Mouse (Mus musculus): ENCODE results near the gene Trim65. TPM values are rescaled to one million over a fixed set of nuclear protein-coding genes. Genes with fewer than 3 reads are reported as not detected.

The Trim65 gene
- 10.7 TPM for polyA plus RNA-seq (2017; shearing (Covaris generic))

DNA sequence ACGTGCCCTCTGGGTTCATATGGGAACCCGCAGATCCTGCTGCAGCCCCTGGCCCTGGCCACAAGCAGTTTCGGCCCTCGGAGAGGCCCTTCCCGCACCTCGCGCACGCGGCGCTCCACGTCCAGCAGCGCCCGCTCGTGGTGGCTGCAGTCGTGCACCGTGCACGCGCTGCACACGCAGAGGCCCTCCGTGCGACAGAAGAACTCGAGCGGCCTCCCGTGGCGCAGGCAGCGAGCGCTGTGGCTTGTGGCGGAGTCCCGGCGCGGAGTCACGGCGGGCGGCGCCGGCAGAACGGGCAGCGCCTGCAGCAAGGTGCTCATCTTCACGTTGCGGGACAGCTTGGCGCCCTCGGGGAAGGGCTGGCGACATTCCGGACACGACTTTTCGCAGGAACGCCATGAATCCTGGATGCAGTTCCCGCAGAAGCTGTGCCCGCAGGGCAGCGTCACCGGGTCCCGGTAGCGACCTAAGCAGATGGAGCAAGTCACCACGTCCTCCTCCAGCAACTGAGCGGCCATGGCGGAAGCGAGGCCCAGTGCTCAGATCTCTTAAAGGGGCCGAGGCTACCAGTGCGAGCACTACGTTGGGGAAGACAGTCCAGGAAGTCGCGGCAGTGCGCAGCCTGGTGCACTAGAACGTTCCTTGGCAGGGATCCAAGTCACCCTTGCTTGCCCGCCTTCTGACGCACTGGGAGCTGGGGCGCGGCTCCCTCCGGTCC, at the start of gene Trim65:
Gene Trim65 (minus strand): TSS at position 641 of the 718 bp plus-strand sequence.

DNA sequence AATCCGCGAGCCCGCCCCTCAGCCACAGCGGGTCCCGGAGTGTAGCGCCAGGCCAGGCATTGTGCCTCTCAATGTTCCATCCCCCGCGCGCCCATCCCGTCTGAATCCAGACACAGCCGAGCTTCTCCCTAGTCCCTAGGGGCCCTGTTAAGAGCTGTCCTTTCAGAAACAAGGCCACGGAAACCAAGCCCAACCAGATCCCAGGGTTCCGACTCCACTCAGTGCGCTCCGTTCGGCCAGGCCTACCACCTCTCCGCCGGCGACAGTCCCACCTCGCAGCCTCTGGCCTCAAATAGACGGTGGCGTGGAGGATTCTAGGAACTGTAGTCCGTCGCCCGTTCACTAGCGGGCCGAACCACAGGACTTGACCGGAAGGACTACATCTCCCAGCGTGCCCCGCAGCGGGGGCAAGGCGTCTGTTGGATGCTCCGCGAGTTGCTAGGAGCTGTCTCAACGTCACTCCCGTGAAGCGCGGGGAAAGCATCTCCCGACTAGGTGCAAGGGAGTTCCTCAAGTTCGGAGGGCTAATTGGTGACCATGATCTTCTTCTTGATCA, 37.0 kb upstream of the Trim65 start, which contains the start of gene Fbf1:
Gene Fbf1 (minus strand): TSS at position 283 of the 556 bp plus-strand sequence.

DNA sequence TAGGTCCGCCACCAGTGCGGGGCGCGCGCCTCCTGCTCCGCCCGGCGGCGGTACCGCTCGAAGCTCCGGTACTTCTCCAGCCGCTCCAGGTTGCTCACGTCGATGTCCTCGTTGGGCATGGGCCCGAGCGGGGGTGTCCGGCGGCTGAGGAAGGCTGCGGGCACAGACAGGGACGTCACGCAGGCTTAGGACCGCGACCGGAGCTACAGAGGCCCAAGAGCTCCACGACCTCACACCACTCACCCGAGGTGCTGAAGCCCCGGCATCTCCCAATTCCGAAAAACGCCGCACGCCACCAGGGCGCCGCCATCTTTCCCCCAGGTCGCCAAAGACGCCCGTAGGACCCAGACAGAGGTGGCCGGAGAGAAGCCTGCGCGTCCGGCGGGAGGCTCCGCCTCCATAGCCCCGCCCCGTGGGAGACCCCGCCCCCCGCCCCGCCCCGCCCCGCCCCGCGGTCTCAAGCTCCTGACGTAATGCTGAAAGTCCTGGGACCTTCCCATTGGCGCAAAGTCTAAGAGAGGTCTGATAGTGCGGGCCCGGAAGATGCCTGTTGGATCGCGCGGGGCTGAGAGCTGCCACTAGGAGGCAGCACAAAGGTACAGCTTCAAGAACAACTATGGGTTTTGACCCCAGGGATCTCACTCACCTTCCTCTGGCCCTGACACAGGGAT, 7.7 kb upstream of the Trim65 start, which contains the start of gene Mrpl38:
Gene Mrpl38 (minus strand): TSS at position 401 of the 671 bp plus-strand sequence.

DNA sequence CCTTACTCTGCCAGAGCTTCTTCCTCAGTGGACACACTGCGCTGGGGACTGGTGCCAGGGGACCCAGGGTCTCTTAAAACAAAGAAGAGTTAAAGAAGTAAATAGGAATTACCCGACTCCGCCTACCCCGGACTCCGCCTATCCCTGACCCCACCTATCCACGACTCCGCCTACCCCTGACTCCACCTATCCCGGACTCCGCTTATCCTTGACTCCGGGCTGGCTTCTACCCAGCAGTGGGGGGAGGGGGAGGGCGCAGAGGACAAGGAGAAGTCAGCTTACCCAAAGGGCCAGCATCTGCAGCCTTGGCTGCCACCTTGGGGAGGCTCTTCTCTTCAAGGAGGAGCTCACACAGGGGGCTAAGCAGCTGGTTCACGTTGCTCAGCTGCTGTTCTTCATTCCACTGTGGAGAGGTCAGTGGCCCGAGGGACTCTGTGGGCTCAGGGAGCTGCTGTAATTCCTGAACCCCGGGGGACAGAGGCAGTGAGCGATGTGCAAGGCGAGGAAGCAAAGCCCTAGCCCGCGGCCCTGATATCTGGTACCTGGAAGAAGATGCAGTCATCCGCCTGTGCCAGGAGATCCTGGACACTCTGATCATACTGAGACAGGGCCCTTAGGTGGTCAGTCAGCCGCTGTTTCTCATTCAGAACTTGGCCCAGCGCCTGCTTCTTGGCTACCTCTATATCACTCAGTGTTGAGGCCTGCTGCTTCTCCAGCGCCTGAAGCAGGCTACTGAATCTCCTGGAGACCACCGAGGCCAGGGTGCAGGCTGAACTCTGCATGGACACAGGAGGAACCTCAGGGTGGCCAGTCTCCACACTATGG, 3.6 kb downstream of the Trim65 start, which contains the start of gene Trim47:
Gene Trim47 (minus strand): TSS at position 55 of the 825 bp plus-strand sequence.

DNA sequence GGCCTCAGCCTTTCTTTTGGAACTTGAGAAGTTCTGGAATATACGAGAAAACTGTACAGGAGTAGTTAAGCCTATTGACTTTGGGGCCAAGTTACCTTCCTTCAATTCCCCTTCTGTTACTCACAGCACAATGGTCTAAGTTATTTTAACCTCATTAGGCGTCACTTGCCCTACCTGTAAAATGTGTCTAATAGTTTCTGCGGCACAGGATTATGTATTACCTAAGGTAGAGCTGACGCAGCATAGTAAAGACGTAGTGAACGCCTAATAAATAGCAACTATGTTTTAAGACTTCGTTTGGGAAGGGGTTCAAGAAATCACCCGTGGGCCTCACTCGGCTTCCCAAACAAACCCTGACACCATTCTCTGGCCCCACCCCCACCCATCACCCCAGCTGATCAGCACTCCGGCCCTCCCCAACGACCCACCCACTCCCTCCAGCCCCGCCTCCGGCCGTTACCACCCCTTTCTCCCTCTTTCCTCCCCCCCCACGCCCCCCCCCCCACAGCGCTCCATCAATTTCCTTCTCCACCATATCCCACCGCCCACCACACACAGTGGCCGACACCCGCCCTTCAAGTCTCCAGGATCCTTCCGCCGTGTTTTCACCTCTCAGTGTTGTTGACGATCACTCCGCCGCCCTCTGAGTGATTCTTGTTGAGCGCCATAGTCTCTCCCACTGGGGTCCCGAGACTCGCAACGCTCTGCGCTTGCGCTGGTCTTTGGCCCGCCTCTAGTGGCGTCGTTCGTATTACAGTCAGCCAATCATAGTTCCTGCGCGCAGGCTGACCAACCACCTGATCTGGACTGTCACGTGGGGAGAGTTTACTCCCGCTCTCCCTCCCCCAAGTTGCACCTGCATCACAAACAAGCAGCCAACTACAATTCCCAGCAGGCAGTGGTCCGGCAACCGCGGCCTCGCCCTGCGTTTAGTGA, 44.4 kb downstream of the Trim65 start, which contains the start of gene Wbp2:
Gene Wbp2 (minus strand): TSS at position 738 of the 936 bp plus-strand sequence.

DNA sequence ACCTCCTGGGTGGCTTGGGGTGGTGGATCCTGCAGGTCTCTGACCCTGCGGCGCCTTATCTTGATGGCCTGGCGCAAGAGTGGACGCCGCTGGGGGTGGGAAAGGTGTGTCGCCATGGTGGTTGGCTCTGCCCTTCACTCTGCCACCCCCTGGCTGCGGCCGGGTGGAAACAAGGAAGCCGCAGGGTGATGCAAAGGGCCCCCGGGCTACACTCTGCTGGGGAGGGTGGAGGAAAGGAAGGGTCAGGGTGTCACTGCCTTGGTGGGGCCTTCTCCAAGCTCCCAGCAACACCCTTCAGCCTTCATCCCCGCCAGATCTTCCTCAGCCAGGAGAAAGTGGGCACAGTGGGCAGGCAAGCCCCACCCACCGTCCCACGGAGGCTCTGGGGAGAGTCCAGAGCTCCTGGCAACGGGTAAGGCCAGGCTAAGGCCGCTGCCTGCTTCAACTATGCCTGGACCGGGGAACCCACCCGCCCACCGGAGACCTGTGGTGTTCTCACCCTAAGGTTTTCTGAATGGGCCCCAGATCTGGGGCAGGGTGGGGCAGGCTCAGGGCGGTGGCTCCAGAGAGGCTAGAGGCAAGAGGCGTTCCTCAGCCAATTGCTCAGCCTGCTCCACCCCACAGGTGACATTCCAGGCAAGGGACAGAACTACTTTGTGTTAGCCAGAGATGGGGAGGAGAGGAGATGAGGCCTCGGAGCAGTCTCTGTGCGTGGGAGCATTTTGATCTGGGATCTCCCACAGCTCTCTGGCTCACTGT, 53.3 kb downstream of the Trim65 start, which contains the start of gene Unc13d:
Gene Unc13d (minus strand): TSS at position 516 of the 759 bp plus-strand sequence.

Other genes with a start within 250 kb of the Trim65 start
- gene Smim5, start 231.2 kb downstream of the Trim65 start, polyA plus RNA-seq (2017; shearing (Covaris generic)): 0.99 TPM
- gene Smim6, start 219.1 kb downstream of the Trim65 start, polyA plus RNA-seq (2017; shearing (Covaris generic)): 0.93 TPM
- gene Sap30bp, start 197.8 kb downstream of the Trim65 start, polyA plus RNA-seq (2017; shearing (Covaris generic)): 35.5 TPM
- gene Recql5, start 197.7 kb downstream of the Trim65 start, polyA plus RNA-seq (2017; shearing (Covaris generic)): 10.7 TPM
- 0.16 TPM for gene Itgb4, start 156.4 kb downstream of the Trim65 start, polyA plus RNA-seq (2017; shearing (Covaris generic))
- 14.0 TPM for gene Galk1, start 118.4 kb downstream of the Trim65 start, polyA plus RNA-seq (2017; shearing (Covaris generic))
- 2,017 TPM for gene H3f3b, start 103.2 kb downstream of the Trim65 start, polyA plus RNA-seq (2017; shearing (Covaris generic))
- 34.0 TPM for gene Unk, start 100.8 kb downstream of the Trim65 start, polyA plus RNA-seq (2017; shearing (Covaris generic))
- 80.1 TPM for gene Unc13d, start 53.2 kb downstream of the Trim65 start, polyA plus RNA-seq (2017; shearing (Covaris generic))
- 295 TPM for gene Wbp2, start 44.1 kb downstream of the Trim65 start, polyA plus RNA-seq (2017; shearing (Covaris generic))
- gene Trim47, start 3.9 kb downstream of the Trim65 start, polyA plus RNA-seq (2017; shearing (Covaris generic)): not detected
- 73.6 TPM for gene Mrpl38, start 7.7 kb upstream of the Trim65 start, polyA plus RNA-seq (2017; shearing (Covaris generic))
- 6.8 TPM for gene Fbf1, start 37.0 kb upstream of the Trim65 start, polyA plus RNA-seq (2017; shearing (Covaris generic))
- 33.3 TPM for gene Ten1, start 67.7 kb upstream of the Trim65 start, polyA plus RNA-seq (2017; shearing (Covaris generic))
- 22.2 TPM for gene Acox1, start 67.9 kb upstream of the Trim65 start, polyA plus RNA-seq (2017; shearing (Covaris generic))
- 0.17 TPM for gene Evpl, start 106.9 kb upstream of the Trim65 start, polyA plus RNA-seq (2017; shearing (Covaris generic))
- gene Srp68, start 143.1 kb upstream of the Trim65 start, polyA plus RNA-seq (2017; shearing (Covaris generic)): 69.2 TPM
- not detected for gene Galr2, start 149.8 kb upstream of the Trim65 start, polyA plus RNA-seq (2017; shearing (Covaris generic))
- 57.6 TPM for gene Exoc7, start 176.1 kb upstream of the Trim65 start, polyA plus RNA-seq (2017; shearing (Covaris generic))
- gene Foxj1, start 204.3 kb upstream of the Trim65 start, polyA plus RNA-seq (2017; shearing (Covaris generic)): not detected

All from effector memory CD4-positive, alpha-beta T cell, adult 7 months (primary cell).